Mouse (Mus musculus): ENCODE data around the gene Cit. TPM values are rescaled to one million over a fixed set of nuclear protein-coding genes. Genes with fewer than 3 reads are reported as not detected.

Gene Cit
- polyA plus RNA-seq, 1 experiment from 2014 or later: 22.8 TPM

DNA sequence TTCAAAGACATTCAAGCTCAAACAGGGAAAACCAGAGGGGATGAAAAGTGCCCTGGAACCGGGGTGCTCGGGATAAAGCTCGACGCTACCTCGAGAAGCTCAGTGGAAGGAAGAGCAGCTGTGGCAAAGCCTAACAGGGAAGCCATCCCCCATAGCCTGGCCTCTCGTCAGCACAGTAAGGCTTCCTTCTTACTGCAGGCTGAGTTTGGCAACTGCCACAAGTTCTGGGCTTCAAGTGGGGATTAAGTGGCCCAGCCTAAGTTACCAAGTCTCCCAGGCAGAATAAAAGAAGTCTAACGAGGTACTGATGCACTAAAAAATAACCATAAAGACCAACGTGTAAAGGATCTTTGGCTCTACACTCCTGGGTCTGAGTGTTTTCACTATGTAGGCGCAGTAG is 173.1 kb downstream of the Cit start:
- Histone ChIP-seq H3K9ac (no peak overlapping the region), H3K9me3 (no peaks in the 10 kb centered on the region), H3K4me2 (no peak overlapping the region), H3K27ac (no peak overlapping the region), H3K4me3 (no peak overlapping the region), H3K4me1 (peaks cover 8% of the 10 kb centered on the region), H3K36me3 (peaks cover 91% of the 10 kb centered on the region), H3K27me3 (no peaks in the 10 kb centered on the region)
- WGBS: 82% methylated on average over 9 of the region's 9 CpGs
- ATAC-seq (ENCODE audit: insufficient number of reproducible peaks, low FRiP score, low TSS enrichment, low read depth): no peak

DNA sequence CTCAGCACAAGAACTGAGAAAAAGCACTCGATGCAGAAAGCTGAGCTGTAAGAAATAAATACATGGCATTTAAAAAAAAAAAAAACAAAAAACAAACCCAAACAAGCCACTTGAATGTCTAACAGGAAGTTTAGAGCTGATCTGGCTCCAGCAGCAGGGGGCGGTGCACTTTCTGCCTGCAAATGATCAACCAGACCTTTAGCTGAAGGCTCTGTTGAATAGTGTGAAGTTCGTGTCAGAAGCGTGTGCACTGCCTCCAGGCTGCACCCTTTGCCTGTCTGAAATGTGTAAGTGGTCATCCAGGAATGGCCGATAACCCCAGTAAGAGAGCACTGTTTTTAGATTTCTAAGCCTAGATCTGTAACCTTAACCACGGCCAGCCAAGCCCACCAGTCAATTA is 173.7 kb downstream of the Cit start:
- Histone ChIP-seq H3K9ac (no peak overlapping the region), H3K27ac (no peak overlapping the region), H3K4me2 (no peak overlapping the region), H3K4me1 (peaks cover 13% of the 10 kb centered on the region), H3K4me3 (no peak overlapping the region), H3K27me3 (no peaks in the 10 kb centered on the region), H3K36me3 (peaks cover 85% of the 10 kb centered on the region), H3K9me3 (no peaks in the 10 kb centered on the region)
- WGBS: 82% methylated on average over 6 of the region's 6 CpGs
- ATAC-seq (ENCODE audit: insufficient number of reproducible peaks, low FRiP score, low TSS enrichment, low read depth): no peak

DNA sequence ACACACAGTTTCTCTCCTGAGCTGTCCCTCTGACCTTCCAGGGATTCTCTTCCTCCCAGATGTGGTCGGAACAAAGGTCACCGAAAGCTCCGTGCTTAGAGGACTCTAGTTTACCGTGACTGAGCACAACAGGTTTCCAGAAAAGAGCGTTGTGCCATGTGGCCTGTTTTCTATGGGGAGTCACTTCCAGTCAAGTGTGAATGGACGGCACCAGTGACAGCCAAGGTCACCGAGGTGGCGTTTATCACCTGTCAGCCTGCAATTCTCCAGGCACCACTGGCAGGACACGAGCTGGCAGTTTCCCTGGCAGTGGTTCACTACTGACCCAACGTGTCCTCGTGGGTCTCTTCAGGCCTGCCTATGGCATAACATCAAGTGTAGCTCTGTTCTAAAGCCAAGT is 174.3 kb downstream of the Cit start:
- ATAC-seq (ENCODE audit: insufficient number of reproducible peaks, low FRiP score, low TSS enrichment, low read depth): no peak
- no peak overlapping the region for H3K9ac ChIP-seq
- H3K27ac ChIP-seq: no peak overlapping the region
- no peaks in the 10 kb centered on the region for H3K27me3 ChIP-seq
- H3K4me2 ChIP-seq: no peak overlapping the region
- H3K4me3 ChIP-seq: no peak overlapping the region
- peaks cover 13% of the 10 kb centered on the region for H3K4me1 ChIP-seq
- WGBS: 65% methylated on average over 11 of the region's 11 CpGs
- H3K36me3 ChIP-seq: peaks cover 79% of the 10 kb centered on the region
- no peaks in the 10 kb centered on the region for H3K9me3 ChIP-seq

DNA sequence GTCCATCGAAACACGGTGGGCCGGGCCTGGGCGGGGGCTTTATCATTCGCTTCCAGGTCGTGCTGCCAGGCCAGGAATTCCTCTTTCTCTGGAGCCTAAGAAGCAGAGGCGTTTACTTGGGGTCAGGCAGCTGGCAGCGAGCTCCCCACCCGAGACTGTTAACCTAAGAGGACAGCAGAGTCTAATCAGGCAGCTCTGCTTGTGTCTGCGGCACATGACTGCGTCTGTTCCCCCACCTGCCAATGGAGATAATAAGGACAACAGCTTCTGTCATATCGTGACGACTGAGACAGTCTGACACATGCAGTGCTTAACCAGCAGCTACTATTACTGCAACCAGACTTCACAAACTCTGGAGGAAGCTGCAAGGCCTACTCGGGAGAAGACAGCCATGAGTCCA is 176.5 kb downstream of the Cit start:
- Histone ChIP-seq H3K9me3 (no peaks in the 10 kb centered on the region), H3K4me1 (peaks cover 13% of the 10 kb centered on the region), H3K4me3 (no peak overlapping the region), H3K4me2 (no peak overlapping the region), H3K36me3 (peaks cover 58% of the 10 kb centered on the region), H3K9ac (no peak overlapping the region), H3K27me3 (no peaks in the 10 kb centered on the region), H3K27ac (no peak overlapping the region)
- WGBS: 89% methylated on average over 14 of the region's 14 CpGs
- no peak for ATAC-seq (ENCODE audit: insufficient number of reproducible peaks, low FRiP score, low TSS enrichment, low read depth)

DNA sequence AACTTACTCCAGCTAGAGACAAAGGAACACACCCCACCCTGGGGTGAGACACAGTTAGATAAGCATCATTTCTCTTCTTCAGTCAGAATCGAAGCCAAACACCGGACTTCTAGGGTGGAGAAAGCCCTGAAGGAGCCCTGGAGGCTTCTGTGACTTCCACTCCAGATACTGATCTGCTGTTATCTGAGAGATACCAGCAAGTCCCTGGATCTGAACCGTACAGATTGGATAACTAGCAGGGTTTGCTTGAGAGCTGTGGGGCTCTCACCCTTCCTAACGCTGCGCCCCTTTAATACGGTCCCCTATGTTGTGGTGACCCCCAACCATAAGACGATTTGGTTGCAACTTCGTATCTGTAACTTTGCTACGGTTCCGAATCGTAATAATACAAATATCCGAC is 177.1 kb downstream of the Cit start:
- no peaks in the 10 kb centered on the region for H3K9me3 ChIP-seq
- 93% methylated on average over 12 of the region's 12 CpGs for WGBS
- peaks cover 13% of the 10 kb centered on the region for H3K4me1 ChIP-seq
- H3K27ac ChIP-seq: no peak overlapping the region
- H3K27me3 ChIP-seq: no peaks in the 10 kb centered on the region
- peaks cover 53% of the 10 kb centered on the region for H3K36me3 ChIP-seq
- 0 out of 2 replicates have a peak overlapping the region, but pooled peaks have one; percentile 89 for H3K4me3 ChIP-seq
- H3K9ac ChIP-seq: no peak overlapping the region
- H3K4me2 ChIP-seq: no peak overlapping the region
- ATAC-seq (ENCODE audit: insufficient number of reproducible peaks, low FRiP score, low TSS enrichment, low read depth): no peak

DNA sequence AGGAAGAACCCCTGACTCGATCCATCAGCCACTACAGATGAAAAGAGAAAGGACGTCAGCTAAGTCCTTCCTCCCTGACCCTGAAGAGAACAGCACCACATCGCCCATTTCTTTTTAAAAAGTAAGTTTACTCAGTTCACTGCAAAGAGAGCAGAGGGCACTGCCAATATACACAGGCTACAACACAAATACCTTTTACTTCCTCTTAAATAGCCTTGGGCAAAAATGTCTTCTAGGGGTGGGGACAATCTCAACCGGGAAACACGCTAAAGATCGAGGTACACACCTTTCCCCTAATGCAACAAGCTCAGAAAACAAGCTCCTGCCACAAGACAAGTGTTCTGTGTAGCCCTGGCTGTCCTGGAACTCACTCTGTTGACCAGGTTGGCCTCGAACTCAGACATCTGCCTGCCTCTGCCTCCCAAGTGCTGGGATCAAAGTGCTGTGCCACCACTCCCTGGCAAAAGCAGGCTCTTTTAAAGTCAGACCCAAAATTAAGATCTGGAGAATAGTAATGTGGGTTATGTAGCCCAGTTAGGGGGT is 177.7 kb downstream of the Cit start:
- WGBS: 72% methylated on average over 7 of the region's 7 CpGs
- peak overlapping the region; percentile 77 for H3K4me2 ChIP-seq
- H3K4me1 ChIP-seq: peaks cover 13% of the 10 kb centered on the region
- peaks cover 47% of the 10 kb centered on the region for H3K36me3 ChIP-seq
- no peak for ATAC-seq (ENCODE audit: insufficient number of reproducible peaks, low FRiP score, low TSS enrichment, low read depth)
- no peak overlapping the region for H3K27ac ChIP-seq
- peak overlapping the region; percentile 89 for H3K4me3 ChIP-seq
- H3K9ac ChIP-seq: peak overlapping the region; percentile 83; the same call in 1 of the 2 replicates
- H3K27me3 ChIP-seq: no peaks in the 10 kb centered on the region
- H3K9me3 ChIP-seq: no peaks in the 10 kb centered on the region

DNA sequence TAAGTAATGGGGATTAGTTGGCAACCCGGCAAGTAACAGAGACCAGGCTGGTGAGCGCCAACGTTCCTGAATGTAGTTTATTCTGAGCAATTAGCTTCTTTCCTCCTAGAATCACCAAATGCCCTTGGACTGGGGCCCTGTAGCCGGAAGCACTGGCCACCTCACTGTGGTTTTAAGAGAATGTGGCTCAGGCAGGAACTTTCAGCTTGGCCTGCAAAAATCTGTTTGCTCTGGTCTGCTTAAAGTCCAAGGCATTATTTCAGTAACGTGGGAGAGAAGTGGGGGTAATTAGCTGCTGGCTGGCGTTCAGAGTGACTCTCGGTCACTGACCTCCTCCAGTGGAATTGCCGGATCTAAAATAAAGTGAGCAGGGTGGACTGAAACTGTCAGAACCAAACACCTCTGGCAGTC is 178.2 kb downstream of the Cit start:
- 10% methylated on average over 8 of the region's 8 CpGs for WGBS
- H3K9me3 ChIP-seq: no peaks in the 10 kb centered on the region
- peak overlapping the region; percentile 83 for H3K9ac ChIP-seq
- H3K36me3 ChIP-seq: peaks cover 41% of the 10 kb centered on the region
- no peaks in the 10 kb centered on the region for H3K27me3 ChIP-seq
- H3K4me3 ChIP-seq: peak overlapping the region; percentile 89
- no peak for ATAC-seq (ENCODE audit: insufficient number of reproducible peaks, low FRiP score, low TSS enrichment, low read depth)
- H3K27ac ChIP-seq: peak overlapping the region; percentile 90
- peaks cover 13% of the 10 kb centered on the region for H3K4me1 ChIP-seq
- H3K4me2 ChIP-seq: peak overlapping the region; percentile 77

DNA sequence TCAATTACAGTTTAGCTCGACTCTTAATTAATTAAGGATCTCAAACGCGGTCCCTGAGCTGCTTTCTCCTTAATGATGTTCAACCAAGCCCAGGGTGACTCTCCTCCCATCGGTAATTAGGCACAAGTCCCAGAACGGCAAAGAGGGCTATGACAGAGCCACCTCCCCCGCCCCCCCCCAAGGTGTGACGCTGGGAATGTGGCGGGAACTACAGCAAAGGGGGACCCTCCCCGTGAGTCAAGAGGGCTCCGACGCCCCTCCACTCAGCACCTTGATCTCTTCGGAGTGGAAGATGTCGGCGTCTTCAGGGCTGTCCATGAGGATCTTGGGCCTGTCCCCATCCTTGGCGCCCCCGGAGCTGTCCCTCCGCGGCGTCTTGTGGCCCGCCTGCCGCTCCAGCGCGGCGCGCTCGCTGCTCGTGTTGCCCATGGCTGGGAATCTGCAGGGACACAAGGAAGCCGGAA is 178.8 kb downstream of the Cit start:
- Histone ChIP-seq H3K27me3 (no peaks in the 10 kb centered on the region), H3K9ac (peak overlapping the region; percentile 83), H3K4me2 (peak overlapping the region; percentile 77), H3K27ac (peak overlapping the region; percentile 90), H3K4me1 (peaks cover 13% of the 10 kb centered on the region), H3K4me3 (peak overlapping the region; percentile 89), H3K9me3 (no peaks in the 10 kb centered on the region), H3K36me3 (peaks cover 35% of the 10 kb centered on the region)
- WGBS: under 1% methylated on average over 28 of the region's 28 CpGs
- peak; percentile 30; the same call in 1 of the 2 replicates for ATAC-seq (ENCODE audit: insufficient number of reproducible peaks, low FRiP score, low TSS enrichment, low read depth)

DNA sequence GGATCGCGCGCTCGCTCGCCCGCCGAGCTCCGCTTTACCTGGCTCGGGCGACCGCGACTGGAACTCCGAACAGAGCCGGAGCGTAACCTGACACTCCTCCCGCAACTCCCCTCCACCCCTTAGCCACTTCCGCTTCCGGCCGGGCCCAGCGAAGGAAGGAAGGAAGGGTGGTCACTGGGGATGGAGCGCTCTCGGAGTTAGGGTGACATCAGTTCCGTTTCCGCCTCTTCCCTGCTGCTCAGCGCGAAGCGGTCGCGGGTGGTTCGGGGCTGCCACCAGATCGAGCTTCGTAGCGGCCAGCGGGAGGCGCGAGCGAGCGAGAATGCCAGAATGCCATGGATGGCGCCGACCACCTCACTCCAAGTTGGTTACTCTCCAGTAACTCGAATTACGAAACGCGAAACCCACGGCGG is 179.3 kb downstream of the Cit start, which contains the start of gene Prkab1:
Prkab1 (minus strand) TSS at position 182 of the 413 bp plus-strand sequence.
- under 1% methylated on average over 41 of the region's 46 CpGs for WGBS
- peak; percentile 97 for ATAC-seq (ENCODE audit: insufficient number of reproducible peaks, low FRiP score, low TSS enrichment, low read depth)
- no peaks in the 10 kb centered on the region for H3K9me3 ChIP-seq
- peak within 1 kb of the TSS; percentile 83 for H3K9ac ChIP-seq
- H3K36me3 ChIP-seq: peaks cover 31% of the 10 kb centered on the region
- H3K27me3 ChIP-seq: no peaks in the 10 kb centered on the region
- peak within 1 kb of the TSS; percentile 90 for H3K27ac ChIP-seq
- peak within 1 kb of the TSS; percentile 77 for H3K4me2 ChIP-seq
- peak within 1 kb of the TSS; percentile 89 for H3K4me3 ChIP-seq
- peaks cover 13% of the 10 kb centered on the region for H3K4me1 ChIP-seq

DNA sequence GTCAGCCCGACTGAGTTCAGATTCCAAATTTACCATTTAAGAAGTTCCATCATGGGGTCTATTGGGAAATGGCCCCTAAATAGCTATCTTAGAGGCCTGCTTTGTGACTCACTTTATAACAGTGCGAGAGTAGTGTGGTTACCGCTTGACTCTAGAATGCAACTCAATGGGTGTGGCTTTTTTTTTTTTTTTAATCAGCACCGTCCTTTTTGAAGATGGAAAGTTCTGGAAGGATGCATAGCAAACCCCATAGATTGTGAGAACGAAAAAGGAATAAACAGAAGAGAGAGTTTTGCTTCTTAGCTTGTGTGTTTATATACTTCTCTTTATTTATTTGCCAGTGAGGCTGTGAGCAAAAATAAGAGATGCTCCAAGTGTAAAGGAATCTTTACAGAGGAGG is 181.0 kb downstream of the Cit start:
- no peak overlapping the region for H3K4me3 ChIP-seq
- H3K27ac ChIP-seq: no peak overlapping the region
- H3K27me3 ChIP-seq: no peaks in the 10 kb centered on the region
- H3K9me3 ChIP-seq: no peaks in the 10 kb centered on the region
- no peak overlapping the region for H3K4me2 ChIP-seq
- WGBS: 87% methylated on average over 5 of the region's 5 CpGs
- H3K36me3 ChIP-seq: peaks cover 13% of the 10 kb centered on the region
- peaks cover 18% of the 10 kb centered on the region for H3K4me1 ChIP-seq
- ATAC-seq (ENCODE audit: insufficient number of reproducible peaks, low FRiP score, low TSS enrichment, low read depth): no peak
- no peak overlapping the region for H3K9ac ChIP-seq

DNA sequence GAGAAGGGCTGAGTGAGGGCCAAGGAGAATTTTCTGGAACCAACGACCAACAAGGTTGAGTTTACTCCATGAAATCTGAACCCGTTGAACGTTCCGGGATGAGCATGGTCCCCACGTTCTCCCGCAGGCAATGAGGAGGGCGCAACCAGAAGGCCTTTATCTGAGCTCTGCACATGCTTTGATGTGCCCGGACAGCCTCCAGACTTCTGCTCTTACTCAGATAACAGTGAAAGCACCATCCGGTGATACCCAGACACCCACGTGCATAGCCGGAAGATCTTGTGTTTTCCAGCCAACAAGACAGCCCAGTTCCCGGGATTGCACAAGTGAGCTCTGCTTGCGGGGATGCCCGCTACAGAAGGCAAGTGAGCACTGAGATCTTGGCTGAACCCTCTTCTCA is 181.5 kb downstream of the Cit start:
- Histone ChIP-seq H3K4me3 (no peak overlapping the region), H3K4me2 (no peak overlapping the region), H3K9ac (no peak overlapping the region), H3K9me3 (no peaks in the 10 kb centered on the region), H3K27ac (no peak overlapping the region), H3K4me1 (peaks cover 18% of the 10 kb centered on the region), H3K27me3 (no peaks in the 10 kb centered on the region), H3K36me3 (peaks cover 8% of the 10 kb centered on the region; the same call in 1 of the 2 replicates)
- no peak for ATAC-seq (ENCODE audit: insufficient number of reproducible peaks, low FRiP score, low TSS enrichment, low read depth)
- WGBS: 91% methylated on average over 14 of the region's 14 CpGs

DNA sequence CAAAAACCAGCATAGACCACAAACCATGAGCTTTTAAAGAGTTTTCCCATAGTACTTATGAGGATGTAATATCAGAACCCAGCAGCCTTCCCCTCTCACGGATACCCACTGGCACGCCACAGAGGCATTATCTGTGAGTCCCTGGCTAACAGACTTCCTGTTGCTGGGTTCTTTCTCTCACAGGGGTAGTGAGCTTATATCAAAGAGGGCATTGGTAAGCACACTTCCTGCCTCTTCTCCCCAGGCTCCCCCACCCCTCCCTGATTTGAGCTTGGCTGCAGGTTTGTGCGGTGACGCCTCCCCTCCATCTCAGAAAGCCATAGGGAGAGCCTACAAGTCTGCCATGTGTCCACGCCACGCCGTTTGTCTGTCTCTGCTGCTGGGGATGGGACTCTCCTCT is 184.0 kb downstream of the Cit start:
- Histone ChIP-seq H3K4me3 (no peak overlapping the region), H3K4me2 (no peak overlapping the region), H3K9ac (no peak overlapping the region), H3K4me1 (peaks cover 5% of the 10 kb centered on the region; the same call in 1 of the 2 replicates), H3K36me3 (no peaks in the 10 kb centered on the region), H3K27me3 (no peaks in the 10 kb centered on the region), H3K27ac (no peak overlapping the region), H3K9me3 (no peaks in the 10 kb centered on the region)
- 62% methylated on average over 7 of the region's 7 CpGs for WGBS
- ATAC-seq (ENCODE audit: insufficient number of reproducible peaks, low FRiP score, low TSS enrichment, low read depth): no peak

All from limb, embryonic 15.5 days (tissue).